7 mouse cellular contexts compared by ENCODE assay signal in the genomic region with DNA sequence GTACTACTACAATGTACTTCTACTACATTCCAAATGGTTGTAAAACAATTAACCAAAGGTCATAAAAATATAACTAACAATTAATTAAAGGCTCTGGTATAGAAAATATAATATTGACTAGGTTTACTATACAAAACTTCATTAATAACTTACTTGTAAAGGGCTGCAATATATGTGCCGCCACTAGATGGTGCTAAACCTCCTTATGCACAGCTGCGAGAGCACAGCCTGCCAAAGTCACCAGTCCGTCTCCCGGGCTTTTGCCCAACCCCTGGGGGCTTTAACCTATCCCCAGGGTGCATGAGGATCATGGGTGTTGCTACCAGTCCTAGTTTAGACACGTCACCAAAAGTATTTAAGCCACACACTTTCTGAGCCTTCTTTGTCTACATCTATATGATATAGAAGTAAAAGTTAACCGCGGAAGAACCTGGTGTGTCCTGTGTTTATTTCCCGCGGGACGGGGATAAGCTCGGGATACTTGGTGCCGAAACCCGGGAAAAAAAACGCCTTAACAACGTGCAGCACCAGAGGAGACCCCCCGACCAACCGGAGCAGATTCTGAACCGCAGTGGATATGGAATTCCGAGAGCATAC.
DNase-seq lines count a peak whose midpoint lies in the region; ATAC-seq and TF ChIP-seq lines count a peak whose summit lies in the region.
"Not testable (repeated sequence)": the region's sequence is repeated elsewhere in the genome, so short reads cannot be mapped to it uniquely, and the experiment has no call there.

No protein-coding gene starts in this region.

- not testable (repeated sequence) for ATAC-seq in intestine, postnatal 0 days; liver, embryonic 14.5 days (ENCODE audit: insufficient read depth)

- not testable (repeated sequence) for H3K4me1 ChIP-seq in intestine, postnatal 0 days (replicated peaks; ENCODE audit: control insufficient read depth, insufficient read depth, low read length); liver, embryonic 14.5 days (replicated peaks; ENCODE audit: control insufficient read depth in 2 of 2, insufficient read depth in 2 of 2, low read length in 1 of 2)

- not testable (repeated sequence) for H3K9ac ChIP-seq in intestine, postnatal 0 days (ENCODE audit: low read depth, low read length); liver, embryonic 14.5 days (replicated peaks)

- WGBS in intestine, postnatal 0 days = 87% methylated on average over 19 of the region's 19 CpGs
- WGBS in liver, embryonic 14.5 days (ENCODE audit: insufficient replicate concordance) = 69% methylated on average over 19 of the region's 19 CpGs

- TF ChIP-seq CTCF in intestine, postnatal 0 days (IDR thresholded peaks at IDR 0.05; ENCODE audit: low read depth) = peak; percentile 26; the same call in 1 of the 2 replicates
- peak; percentile 43 for TF ChIP-seq CTCF in liver, embryonic 14.5 days (IDR thresholded peaks at IDR 0.05; ENCODE audit: low read depth)

- not testable (repeated sequence) for H3K4me2 ChIP-seq in intestine, postnatal 0 days (replicated peaks; ENCODE audit: low read depth); liver, embryonic 14.5 days (ENCODE audit: low read depth)

- H3K27me3 ChIP-seq in intestine, postnatal 0 days (replicated peaks; ENCODE audit: control insufficient read depth, insufficient read depth, low read length); liver, embryonic 14.5 days (ENCODE audit: control insufficient read depth, insufficient read depth, low read length): not testable (repeated sequence)

- H3K4me3 ChIP-seq in intestine, postnatal 0 days (ENCODE audit: low read depth, low read length); liver, embryonic 14.5 days (ENCODE audit: insufficient read depth in 1 of 2, low read depth in 2 of 2, low read length in 2 of 2): not testable (repeated sequence)

- not testable (repeated sequence) for H3K36me3 ChIP-seq in intestine, postnatal 0 days (ENCODE audit: control insufficient read depth, insufficient read depth); liver, embryonic 14.5 days (replicated peaks; ENCODE audit: control insufficient read depth, insufficient read depth, low read depth)

- H3K9me3 ChIP-seq in intestine, postnatal 0 days (ENCODE audit: control insufficient read depth); liver, embryonic 14.5 days (ENCODE audit: control insufficient read depth, low read length): not testable (repeated sequence)

- DNase-seq in A20 (ENCODE audit: low read depth, low spot score) (peak; percentile 7), NIH3T3 (ENCODE audit: low read depth) (peak; percentile 51)
- DNase-seq in cerebellum, adult 9-10 months = peak; percentile 4
- DNase-seq in kidney, postnatal 36 days = peak; percentile 2 to 53
- not testable (repeated sequence) for DNase-seq in liver, embryonic 14.5 days (ENCODE audit: low read depth in 3 of 3, low spot score in 3 of 3)
- DNase-seq in testis, postnatal 10 days (ENCODE audit: low spot score) = peak; percentile 35

- not testable (repeated sequence) for H3K27ac ChIP-seq in intestine, postnatal 0 days (ENCODE audit: low read depth, low read length); liver, embryonic 14.5 days

- not testable (repeated sequence) for TF ChIP-seq EP300 in liver, embryonic 14.5 days (IDR thresholded peaks at IDR 0.05; ENCODE audit: low read depth)
